Mouse (Mus musculus) CD4-positive helper T cell, adult 2 months (primary cell): ENCODE measurements around the gene Pacs2.

Experiments used
- DNase-seq: peaks from one replicate; pipeline ENCODE4 v3.0.0-alpha.2; 2012; ENCODE audit warnings: low read depth, missing footprints, low spot score

Pacs2 gene

DNA sequence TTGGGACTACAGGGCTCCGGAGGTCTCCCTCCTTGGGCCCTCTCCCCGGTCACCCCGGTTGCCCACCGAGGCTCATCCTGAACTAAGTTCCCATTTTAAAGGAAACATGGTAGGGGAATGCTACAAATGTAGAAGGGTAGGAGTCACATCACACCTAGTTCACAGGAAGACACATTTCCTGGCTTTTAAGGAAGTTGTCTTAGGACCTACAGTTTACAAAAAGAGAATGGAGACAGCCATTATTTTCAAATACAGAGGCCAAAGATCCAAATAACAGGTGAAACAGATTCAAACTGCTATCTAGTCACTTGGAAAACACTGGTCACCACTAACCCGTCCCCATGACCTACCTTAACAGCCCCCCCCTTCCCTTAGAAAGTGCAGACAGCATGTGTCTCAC is 1.9 kb upstream of the Pacs2 start:
- no peak for DNase-seq

GRCm38 (mm10) chr12:113013021-113013491 is 1.3 kb upstream of the Pacs2 start:
- DNase-seq = no peak

- DNase-seq = peak; percentile 61
These were observed 551 bp downstream of the Pacs2 start for GRCm38 (mm10) chr12:113014561-113015556.

DNA sequence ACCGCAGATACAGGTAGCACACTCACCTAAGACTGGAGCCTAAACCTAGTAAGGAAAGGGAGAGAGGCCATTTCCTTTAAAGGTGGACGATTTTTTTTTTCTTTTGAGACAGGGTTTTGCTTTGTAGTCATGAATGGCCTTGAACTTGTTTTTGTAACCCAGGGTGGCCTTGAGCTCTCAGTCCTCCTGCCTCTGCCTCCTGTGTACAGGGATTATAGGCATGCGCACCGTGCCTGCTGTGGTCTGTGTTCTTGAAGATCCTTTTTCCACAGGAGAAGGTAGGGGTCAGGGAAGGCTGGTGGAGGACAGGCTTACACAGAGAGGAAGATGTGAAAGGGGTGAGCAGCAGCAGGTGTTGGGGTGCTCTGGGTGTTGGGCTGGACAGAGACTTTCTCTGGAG is 1.6 kb downstream of the Pacs2 start:
- DNase-seq = no peak

- no peak for DNase-seq
These were observed 2.7 kb downstream of the Pacs2 start for GRCm38 (mm10) chr12:113016976-113017375.

DNA sequence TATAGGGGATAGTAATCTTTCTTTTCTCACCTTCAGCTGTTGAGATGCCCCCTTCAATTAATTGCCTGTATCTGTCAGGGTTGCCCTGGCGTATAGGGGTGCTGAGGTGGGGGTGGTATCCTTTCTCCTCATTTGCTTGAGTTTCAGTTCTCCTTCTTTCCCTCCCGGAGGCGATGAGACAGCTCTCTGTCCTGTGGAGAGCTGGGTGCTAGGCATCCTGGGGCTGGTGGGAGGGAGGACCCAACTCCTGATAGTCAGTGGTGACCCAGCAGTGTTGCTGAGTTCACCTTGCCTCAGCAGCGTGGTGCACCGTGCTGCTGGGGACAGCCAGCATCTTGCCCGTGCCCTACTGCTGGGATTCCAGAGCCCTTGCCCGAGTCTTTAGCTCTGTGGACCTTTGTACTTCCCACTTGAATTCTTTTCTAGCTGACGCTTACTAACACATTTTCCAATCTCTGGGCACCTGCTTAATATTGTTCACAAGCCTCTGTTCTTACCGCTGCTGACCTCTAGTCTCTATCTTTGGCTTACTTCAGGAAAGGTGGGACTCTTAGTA is 3.2 kb downstream of the Pacs2 start:
- no peak for DNase-seq

GRCm38 (mm10) chr12:113018763-113019162 is 4.5 kb downstream of the Pacs2 start:
- DNase-seq = no peak

GRCm38 (mm10) chr12:113021488-113021887 is 7.2 kb downstream of the Pacs2 start:
- no peak for DNase-seq

DNA sequence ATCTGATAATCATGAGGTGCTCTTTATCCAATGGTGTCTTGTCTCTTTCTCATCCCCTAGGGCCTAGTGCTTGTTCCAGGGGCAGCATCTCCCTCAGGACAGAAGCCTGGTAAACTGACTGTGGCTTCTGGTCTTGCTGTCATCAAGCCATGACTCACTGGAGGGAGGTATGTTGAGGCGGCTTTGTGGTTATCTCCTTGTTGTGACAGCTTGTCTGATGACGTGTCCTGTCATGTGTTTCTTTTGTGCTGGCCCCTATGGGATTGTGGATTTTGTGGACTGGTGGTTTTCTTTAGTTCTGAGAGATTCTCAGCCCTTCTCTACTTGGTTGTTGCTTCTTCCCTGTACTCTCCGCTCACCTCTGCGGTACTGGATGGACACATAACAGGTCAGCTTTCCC is 8.8 kb downstream of the Pacs2 start:
- DNase-seq = peak; percentile 38

GRCm38 (mm10) chr12:113026557-113026956 is 12.2 kb downstream of the Pacs2 start:
- DNase-seq = peak; percentile 35

- no peak for DNase-seq
These were observed 13.2 kb downstream of the Pacs2 start for GRCm38 (mm10) chr12:113027495-113027894.

GRCm38 (mm10) chr12:113028067-113028466 is 13.8 kb downstream of the Pacs2 start:
- DNase-seq = no peak

DNA sequence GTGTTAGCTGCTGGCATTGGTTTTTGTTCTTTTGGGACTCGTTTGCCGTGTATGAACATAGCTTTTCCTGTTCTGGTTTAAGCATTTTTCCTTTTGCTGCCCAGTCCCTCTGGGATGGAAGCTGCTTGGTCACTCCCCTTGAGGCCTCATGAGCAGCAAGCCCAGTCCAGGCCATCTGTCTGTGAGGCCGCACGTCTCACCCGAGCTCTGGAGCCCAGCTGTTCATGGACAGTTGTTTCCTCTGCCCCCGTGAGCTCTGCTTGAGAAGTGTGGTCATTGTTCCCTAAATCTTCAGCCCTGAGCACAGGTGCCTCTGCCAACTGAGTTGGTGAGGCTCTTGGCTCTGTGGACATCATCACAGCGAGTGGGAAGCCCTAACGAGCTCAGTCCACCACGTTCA is 14.6 kb downstream of the Pacs2 start:
- no peak for DNase-seq

GRCm38 (mm10) chr12:113030046-113030445 is 15.7 kb downstream of the Pacs2 start:
- no peak for DNase-seq

DNA sequence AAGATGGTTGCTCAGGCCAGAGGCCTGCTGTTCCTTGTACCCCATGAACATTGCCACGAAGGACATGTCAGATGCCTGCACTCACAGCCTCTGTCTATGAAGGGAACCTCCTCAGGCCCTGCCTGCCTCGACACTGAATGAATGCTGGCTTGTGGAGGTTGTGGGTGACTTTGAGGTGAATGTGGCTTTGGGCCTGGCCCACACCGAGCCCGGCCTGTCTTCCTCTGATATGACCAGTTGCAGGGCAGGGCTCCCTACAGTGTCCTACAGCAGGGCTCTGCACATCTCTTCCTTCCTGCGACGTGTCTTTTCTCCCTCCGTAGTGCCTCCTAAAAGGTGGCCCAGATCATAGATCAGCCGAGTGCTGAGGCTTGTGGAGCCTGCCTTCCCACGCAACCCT is 16.7 kb downstream of the Pacs2 start:
- no peak for DNase-seq

DNA sequence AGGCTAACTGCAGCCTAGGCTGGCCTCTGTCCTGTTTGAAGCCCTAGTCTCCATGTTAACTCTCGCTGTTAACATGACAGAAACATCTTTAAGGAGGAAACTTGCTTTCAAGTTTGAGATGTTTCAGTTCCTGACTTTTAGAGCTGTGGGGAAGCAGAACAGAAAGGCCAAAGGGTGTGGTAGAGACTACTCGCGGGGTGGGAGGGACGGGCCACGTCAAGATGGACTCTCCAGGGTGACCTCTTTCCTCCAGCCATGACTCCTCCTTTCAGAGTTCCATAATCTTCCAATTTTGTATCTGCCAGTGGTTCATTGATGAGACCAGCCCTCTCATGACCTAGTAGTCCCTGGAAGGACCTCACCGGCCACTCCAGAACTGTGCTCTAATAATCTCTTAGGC is 17.1 kb downstream of the Pacs2 start:
- no peak for DNase-seq

GRCm38 (mm10) chr12:113032296-113033250 is 18.3 kb downstream of the Pacs2 start:
- no peak for DNase-seq

DNA sequence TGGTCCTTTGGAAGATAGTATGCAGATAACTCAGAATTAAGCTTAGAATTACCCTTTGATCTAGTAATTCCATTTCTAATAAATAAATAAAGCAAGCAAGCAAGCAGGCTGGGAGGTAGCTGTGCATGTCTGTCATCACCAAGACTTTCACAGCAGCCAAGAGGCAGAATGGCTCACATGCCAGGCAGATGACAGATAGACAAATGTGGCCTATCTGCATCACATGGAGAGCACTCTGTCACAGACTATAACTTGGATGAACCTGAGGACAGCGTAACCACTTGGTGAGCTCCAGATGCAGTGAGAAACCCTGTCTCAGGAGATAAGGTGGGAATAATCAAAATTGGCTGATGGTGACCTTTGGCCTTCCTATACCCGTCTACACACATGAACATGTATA is 20.8 kb downstream of the Pacs2 start:
- DNase-seq = no peak

DNA sequence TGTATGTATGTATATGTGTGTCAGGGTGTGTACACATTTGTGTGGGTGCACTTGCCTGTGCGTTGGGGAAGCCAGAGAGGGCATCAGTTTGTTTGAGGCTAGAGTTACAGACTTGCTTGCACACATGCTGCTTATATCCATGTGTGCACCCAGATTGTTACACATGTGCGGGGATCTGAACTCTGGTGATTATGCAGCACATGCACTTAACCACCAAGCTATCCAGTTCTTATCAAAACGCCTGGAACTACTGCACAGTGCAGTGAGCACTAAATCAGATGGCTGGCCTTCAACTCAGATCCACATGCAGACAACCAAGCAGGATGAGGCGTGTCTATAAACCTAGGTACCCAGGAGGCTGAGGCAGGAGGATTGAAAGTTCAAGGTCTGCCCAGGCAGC is 22.7 kb downstream of the Pacs2 start:
- DNase-seq = no peak

DNA sequence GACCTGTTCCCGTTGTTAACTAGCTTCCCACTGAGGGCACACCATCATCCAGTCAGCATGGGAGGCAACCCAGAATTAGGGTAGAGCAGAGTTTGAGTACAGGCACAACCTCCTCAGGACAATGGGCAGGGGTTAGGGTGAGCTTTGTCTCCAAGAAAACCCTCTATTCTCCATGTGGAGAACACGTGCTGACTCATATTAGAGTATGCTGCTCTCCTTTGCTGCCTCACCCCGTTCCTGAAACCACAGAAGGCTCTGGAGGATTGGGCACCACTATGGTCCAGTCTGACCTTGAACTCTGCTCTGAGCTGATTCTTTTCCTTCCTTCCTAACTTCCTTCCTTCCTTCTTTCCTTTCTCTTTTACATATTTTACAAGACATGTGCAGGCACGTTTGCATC is 24.1 kb downstream of the Pacs2 start:
- no peak for DNase-seq

DNA sequence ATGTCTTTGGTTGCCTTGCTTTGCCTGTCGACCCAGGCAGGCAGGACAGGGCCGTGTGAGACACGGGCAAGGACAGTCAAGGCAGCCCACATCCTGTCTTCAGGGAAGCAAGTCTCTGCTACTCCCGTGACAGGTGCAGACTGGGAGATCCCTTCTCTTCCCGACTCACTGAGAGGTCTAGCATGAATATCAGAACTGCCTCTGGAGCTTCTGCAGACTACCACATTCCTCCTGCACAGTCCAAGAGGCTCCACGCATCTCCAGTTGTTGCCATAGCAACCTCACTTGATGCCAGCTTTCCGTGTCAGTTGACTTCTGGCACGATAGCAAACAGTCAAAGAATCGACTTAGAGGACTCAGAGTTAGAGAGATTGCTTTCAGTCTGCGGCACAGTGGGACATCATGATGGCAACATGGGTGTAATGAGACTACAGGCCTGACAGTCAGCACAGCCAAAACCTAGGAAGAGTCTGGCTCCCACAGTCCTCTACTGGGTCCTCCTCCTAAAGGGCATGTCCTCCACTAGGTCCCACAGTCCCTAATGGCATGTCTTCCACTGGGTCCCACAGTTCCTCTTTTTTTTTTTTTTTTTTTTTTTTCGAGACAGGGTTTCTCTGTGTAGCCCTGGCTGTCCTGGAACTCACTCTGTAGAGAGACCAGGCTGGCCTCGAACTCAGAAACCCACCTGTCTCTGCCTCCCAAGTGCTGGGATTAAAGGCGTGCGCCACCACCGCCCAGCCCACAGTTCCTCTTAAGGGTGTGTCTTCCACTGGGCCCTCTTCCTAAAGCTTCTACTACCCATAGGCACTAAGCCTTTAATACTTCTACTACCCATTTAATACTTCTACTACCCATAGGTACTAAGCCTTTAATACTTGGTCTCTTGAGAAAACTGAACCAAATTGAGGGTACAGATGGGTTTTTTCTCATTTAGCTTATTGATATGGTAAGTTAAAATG is 27.5 kb downstream of the Pacs2 start:
- DNase-seq = peak; percentile 27
